Mouse (Mus musculus) stomach, postnatal 0 days (tissue): ENCODE measurements around the gene B3gnt2.

Experiments used
- CTCF ChIP-seq: IDR thresholded peaks from 2 replicates; pipeline ENCODE4 v1.5.1; 2016; ENCODE audit warnings: antibody characterized with exemption, low read depth, mild to moderate bottlenecking, moderate library complexity
- EP300 ChIP-seq: optimal IDR thresholded peaks from 2 replicates; pipeline ENCODE3; 2016; ENCODE audit warnings: antibody characterized with exemption

- no peak for TF ChIP-seq CTCF
- no peak for TF ChIP-seq EP300
Measured at GRCm38 (mm10) chr11:22784477-22784876, 76.3 kb downstream of the B3gnt2 start.
